Mouse (Mus musculus) cerebellum, adult 9-11 months (tissue): ENCODE measurements around the gene Serpinb1a.

Experiments used
- DNase-seq: peaks from one replicate; pipeline ENCODE4 v3.0.0; 2022

Gene Serpinb1a

DNA sequence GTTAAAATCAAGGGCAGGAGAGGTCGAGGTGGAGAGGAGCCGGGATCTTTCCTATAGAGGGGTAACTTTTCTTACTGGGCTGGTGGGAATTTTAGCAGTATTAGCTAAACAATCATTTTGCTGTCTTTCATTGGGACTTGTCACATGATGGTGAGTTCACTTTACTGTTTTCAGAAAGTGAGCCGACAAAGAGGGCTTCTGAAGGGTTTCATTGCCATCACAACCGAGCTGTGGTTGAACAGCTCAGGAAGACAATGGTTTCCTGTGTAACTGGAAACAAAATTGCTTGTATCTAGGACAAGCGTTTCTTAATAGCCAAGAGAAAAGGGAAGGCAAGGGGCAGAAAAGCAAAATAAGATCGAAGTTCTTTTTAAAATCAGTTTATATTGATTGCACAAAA, 17.7 kb downstream of the Serpinb1a start:
- DNase-seq: no peak

DNA sequence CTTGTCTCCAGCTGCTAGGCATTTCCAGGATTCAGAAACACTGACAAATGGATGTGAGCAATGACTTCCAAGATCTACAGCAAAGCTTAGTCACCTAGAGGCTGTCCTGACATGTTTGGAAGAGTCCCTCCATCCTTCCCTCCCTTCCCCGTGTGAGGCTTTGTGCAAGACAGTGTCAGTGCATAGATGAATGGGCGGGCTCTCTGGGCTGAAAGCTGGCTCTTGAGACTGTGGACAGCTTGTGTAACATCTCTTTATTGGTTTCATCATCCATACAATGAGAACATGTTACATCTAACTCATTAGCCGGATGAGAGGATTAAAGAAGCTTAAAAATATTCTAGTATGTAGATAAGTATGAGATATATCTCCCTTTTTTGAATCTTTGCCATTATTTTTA, 18.2 kb downstream of the Serpinb1a start:
- no peak for DNase-seq

GRCm38 (mm10) chr13:32831505-32832273, 19.3 kb downstream of the Serpinb1a start:
- DNase-seq: no peak

DNA sequence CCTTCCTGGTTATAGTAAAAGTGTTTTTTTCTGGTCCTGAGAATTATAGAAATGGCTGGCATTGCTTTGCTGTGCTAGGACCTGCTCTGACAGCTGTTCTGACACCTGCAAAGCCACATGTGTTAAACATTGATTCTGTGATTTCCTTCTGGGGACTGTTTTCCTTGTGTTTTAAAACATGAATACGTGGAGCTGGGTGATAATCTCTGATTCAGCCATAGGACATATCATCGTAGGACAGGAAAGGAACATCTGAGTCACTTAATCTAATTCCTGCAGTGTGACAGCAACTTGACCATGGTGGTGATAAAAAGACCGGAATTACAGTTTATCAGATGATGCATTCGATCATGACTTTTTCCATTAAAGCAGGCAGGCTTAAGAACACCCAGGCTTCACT, 22.1 kb downstream of the Serpinb1a start:
- DNase-seq: no peak

DNA sequence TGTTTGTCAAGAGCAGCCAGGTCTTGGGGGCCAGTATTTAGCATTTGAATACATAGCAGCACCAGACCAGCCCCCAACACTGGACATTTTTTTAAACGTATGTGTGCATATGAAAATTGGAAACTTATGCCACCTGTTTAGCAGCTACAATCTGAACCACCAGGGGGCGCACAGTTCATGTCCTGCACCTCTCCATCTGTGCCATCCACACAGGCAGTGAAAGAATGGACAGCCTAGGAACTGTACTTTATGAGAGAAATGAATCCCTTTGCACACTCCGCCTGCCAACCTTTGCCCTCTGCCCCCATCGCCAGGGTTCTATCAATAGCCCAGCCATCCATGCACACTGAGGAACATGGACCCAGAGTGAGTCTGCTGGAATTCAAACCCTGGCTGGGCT, 23.0 kb downstream of the Serpinb1a start:
- DNase-seq: peak; percentile 21

- DNase-seq: no peak
These were observed 23.7 kb downstream of the Serpinb1a start for GRCm38 (mm10) chr13:32827111-32827822.

- DNase-seq: no peak
These were observed 25.4 kb downstream of the Serpinb1a start for GRCm38 (mm10) chr13:32825546-32825945.

DNA sequence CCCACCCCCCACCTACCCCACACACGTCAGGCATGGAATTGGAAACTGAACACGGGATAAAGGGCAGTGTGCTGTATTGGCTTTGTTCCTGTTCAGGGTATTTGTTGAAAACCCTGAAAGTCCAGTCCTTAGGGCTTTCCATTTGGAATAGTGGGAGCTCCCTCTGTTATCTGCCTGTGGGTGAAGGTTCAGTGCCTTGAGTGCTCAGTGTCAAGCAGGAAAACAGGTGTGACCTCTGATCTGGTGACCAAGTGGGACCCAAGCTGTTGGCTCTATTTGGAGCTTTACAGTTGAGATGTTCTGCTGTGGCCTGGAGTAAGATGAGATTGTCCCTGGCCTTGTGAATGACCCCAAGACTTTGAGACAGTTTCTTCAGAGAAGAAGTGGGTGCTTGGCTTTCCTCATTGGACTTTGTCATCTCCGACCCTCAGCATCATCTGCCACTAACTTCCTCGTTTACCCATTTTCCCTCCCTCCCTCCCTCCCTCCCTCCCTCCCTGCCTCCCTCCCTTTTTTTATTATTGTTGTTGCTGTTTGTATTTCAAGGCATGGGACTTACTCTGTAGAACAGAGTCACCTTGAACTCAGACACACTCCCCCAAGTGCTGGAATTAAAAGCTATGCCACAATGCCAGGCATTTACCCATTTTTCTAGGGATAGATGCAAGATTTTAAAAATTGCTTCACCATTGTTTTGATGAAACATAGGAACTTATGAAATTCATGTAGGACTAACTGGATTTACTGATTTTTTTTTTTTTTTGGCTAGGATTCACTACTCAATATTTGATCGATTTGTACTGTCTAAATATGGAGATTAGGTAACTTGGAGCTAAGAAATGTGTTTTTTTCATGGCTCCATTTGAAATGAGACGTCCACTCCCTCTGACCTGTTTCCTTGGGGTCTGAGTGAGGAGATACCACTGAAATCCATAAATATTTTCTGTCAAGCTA, 26.3 kb downstream of the Serpinb1a start:
- DNase-seq: no peak

DNA sequence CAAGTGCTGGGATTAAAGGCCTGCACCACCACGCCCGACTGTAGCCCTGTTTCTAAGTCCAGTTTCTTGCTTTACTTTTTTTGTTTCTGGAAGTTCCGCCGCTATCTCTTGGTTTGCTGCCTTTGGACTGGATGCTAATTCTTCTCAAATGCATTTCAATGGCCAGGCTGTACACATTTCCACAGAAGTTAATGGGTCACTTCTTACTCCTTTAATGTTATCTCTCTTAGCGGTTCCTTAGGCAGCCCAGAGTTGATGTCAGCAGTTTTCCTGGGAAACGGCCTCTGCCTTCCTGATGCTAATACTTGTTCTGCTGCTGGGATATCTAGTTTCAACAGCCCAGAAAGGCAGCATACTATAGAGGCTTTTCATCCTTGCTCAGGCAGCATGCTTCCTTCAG, 27.9 kb downstream of the Serpinb1a start:
- DNase-seq: no peak

GRCm38 (mm10) chr13:32821671-32822070, 29.3 kb downstream of the Serpinb1a start:
- DNase-seq: no peak

DNA sequence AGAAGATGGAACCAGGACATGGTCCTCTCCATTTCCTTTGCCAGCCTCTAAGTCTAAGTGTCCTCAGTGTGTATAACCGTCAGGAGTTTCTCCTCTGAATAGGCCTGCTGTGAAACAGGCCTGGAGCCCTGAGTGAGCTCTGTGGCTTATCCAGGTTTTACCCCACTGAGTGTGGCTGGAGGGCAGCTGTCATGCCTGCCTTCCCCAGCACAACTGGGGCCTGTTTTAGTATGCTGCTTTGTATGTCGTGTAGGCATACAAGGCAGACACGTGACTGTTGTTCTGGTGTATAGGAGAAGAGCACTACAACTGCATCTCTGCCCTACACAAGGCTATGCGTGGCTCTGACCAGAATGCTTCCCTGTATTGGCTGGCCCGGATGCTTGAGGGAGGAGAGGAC, 31.1 kb downstream of the Serpinb1a start:
- no peak for DNase-seq

GRCm38 (mm10) chr13:32819241-32819640, 31.7 kb downstream of the Serpinb1a start:
- no peak for DNase-seq

GRCm38 (mm10) chr13:32807624-32808023, 43.4 kb downstream of the Serpinb1a start:
- no peak for DNase-seq

DNA sequence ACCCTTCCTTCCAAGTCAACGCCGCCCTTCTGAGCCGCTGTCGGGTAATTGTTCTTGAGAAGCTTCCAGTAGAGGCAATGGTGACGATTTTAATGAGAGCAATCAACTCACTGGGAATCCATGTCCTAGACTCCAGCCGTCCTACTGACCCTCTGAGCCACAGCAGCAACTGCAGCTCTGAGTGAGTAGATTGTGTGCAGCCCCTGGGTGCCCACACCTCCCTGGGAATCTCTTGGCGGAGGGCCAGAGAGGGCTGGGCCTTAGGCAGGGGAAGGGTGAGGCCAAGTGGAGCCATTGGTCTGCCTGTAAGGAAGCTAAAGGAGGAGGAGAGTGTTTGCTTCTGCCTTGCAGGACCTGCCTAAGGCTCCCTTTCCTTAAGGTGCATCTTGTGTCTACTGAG, 44.2 kb downstream of the Serpinb1a start:
- peak; percentile 26 for DNase-seq

GRCm38 (mm10) chr13:32803701-32804345, 47.2 kb downstream of the Serpinb1a start:
- no peak for DNase-seq

- no peak for DNase-seq
These were observed 48.5 kb downstream of the Serpinb1a start, which contains the start of gene D930007J09Rik for GRCm38 (mm10) chr13:32802259-32803081. D930007J09Rik (minus strand) TSS chr13:32802849.

DNA sequence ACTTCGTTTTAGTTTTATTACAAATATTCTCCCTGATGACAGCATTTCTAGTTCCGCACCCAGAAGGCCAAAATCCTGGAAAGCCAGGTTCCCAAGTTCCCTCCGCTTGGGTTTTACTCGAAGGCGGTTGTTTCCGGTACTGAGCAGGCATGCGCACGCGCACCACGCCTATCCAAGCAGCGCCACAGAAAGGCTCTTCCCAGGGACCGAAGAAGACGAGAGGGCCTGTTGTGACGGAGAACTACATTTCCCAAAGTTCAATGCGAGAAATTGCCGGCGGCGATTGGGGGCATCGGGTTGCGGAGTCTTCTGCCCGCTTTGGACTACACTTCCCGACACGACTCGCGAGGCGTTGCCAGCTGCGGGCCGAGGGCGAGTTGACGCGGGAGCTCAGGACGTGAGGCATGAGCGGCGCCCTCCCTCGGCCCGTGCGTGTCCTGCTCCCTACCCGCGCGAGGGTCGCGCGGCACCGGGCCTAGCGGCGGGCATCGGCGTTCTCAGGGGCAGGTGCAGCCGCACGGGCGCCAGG, 49.2 kb downstream of the Serpinb1a start, which contains the start of gene Wrnip1:
Wrnip1 (plus strand) TSS at position 346 of the 529 bp plus-strand sequence.
- peak; percentile 99 for DNase-seq

GRCm38 (mm10) chr13:32800859-32801258, 50.1 kb downstream of the Serpinb1a start:
- peak; percentile 34 for DNase-seq

- DNase-seq: no peak
These were observed 51.9 kb downstream of the Serpinb1a start for GRCm38 (mm10) chr13:32799131-32799530.

DNA sequence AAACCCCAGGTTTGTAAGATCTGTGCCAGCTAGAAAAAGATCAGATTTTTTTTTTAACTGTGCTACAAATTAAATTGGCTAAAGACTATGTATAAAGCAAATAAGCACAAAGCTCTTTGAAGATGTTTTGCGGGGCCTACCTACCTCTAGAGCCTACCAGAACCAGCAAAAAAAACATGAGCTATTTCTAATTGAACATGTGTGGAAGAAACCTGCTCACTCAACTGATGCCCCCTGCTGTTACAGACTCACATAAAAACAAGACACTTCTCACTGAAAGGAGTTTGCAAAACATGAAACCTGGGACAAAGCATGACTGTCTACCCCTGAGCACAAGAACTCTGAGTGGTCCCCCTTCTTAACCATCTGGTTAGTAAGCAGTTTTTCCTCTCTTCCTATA, 53.9 kb downstream of the Serpinb1a start:
- no peak for DNase-seq

DNA sequence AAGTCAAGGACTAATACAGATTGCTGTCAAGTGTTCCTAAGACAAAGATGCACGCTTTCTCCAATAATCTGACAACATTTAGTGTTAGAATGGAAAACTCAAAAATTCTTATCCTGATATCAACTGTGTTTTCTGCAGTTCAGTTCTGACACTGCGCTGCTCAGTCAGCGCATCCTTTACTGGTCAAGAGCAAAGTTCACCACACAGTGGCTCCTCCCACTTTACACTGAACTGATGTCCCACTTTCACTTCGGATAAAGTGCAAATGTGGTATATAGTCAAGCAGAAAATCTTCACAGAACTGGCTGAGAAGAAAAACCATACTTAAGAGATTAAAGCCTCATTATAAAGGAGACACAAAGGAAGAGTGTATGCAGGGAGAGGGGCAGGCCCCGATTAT, 55.8 kb downstream of the Serpinb1a start:
- no peak for DNase-seq
